Mouse (Mus musculus) heart, adult 9 months (tissue): ENCODE data around the gene Odf3.

ENCODE experiments used
- DNase-seq, 2 experiments: peaks; one replicate each; pipeline ENCODE4 v3.0.0; 2022; ENCODE audit warnings: low spot score in 2 of 2

Odf3 gene

GRCm38 (mm10) chr7:140847755-140848580 lies at the start of gene Odf3:
Odf3 (plus strand) TSS chr7:140847805.
- no peak for DNase-seq

- DNase-seq, result no peak
Observed at GRCm38 (mm10) chr7:140798212-140798611, 49.4 kb upstream of the Odf3 start.

GRCm38 (mm10) chr7:140802629-140803028 lies 45.0 kb upstream of the Odf3 start:
- no peak for DNase-seq

- no peak for DNase-seq
Observed at GRCm38 (mm10) chr7:140805704-140806103, 41.9 kb upstream of the Odf3 start.

GRCm38 (mm10) chr7:140810496-140810895 lies 37.1 kb upstream of the Odf3 start:
- DNase-seq, result no peak

- no peak for DNase-seq
Observed at GRCm38 (mm10) chr7:140811714-140812113, 35.9 kb upstream of the Odf3 start.

- no peak for DNase-seq
Observed at GRCm38 (mm10) chr7:140812850-140813249, 34.8 kb upstream of the Odf3 start.

- DNase-seq, result no peak
Observed at GRCm38 (mm10) chr7:140820173-140820572, 27.4 kb upstream of the Odf3 start.

GRCm38 (mm10) chr7:140821305-140821652 lies 26.3 kb upstream of the Odf3 start:
- no peak for DNase-seq

GRCm38 (mm10) chr7:140821653-140822329 lies 25.8 kb upstream of the Odf3 start, which contains the start of gene Zfp941:
Zfp941 (minus strand) TSS chr7:140822178.
- no peak for DNase-seq

- DNase-seq, result no peak
Observed at GRCm38 (mm10) chr7:140822731-140823130, 24.9 kb upstream of the Odf3 start.

- peak in 1 of 2 experiments; percentile 18 for DNase-seq
Observed at GRCm38 (mm10) chr7:140828171-140828881, 19.3 kb upstream of the Odf3 start.

GRCm38 (mm10) chr7:140831447-140831846 lies 16.2 kb upstream of the Odf3 start:
- DNase-seq, result no peak

GRCm38 (mm10) chr7:140833341-140833740 lies 14.3 kb upstream of the Odf3 start:
- DNase-seq, result no peak

- no peak for DNase-seq
Observed at GRCm38 (mm10) chr7:140834968-140835757, 12.4 kb upstream of the Odf3 start, which contains the start of gene Urah. Urah (plus strand) TSS chr7:140835018.

- DNase-seq, result no peak
Observed at GRCm38 (mm10) chr7:140835758-140836087, 11.9 kb upstream of the Odf3 start.

- DNase-seq, result no peak
Observed at GRCm38 (mm10) chr7:140836243-140837115, 11.1 kb upstream of the Odf3 start.

GRCm38 (mm10) chr7:140839556-140839955 lies 8.0 kb upstream of the Odf3 start:
- no peak for DNase-seq

GRCm38 (mm10) chr7:140840750-140841735 lies 6.6 kb upstream of the Odf3 start:
- no peak for DNase-seq
